ENCODE assay signal across 8 mouse cellular contexts in genomic region chr4:94601395-94601794, GRCm38 (mm10). TPM values are rescaled to one million over a fixed set of nuclear protein-coding genes. Genes with fewer than 3 reads are reported as not detected.
A peak's percentile ranks its signal among the peaks of the same experiment; 100 is the strongest.
DNase-seq lines count a peak whose midpoint lies in the region; ATAC-seq and TF ChIP-seq lines count a peak whose summit lies in the region.

No protein-coding gene starts in this region.

- no peaks in the 10 kb centered on the region for H3K9me3 ChIP-seq in kidney, embryonic 14.5 days (ENCODE audit: control insufficient read depth, low read length)
- H3K9me3 ChIP-seq in ES-E14 (ENCODE audit: control insufficient read depth, insufficient read depth, low read depth, low read length) = no peaks in the 10 kb centered on the region
- no peaks in the 10 kb centered on the region for H3K9me3 ChIP-seq in forebrain, embryonic 13.5 days (replicated peaks)
- no peaks in the 10 kb centered on the region for H3K9me3 ChIP-seq in liver, postnatal 0 days (ENCODE audit: low read length)

- H3K27me3 ChIP-seq in kidney, embryonic 14.5 days (ENCODE audit: control insufficient read depth, insufficient read depth, low read length) = no peaks in the 10 kb centered on the region
- H3K27me3 ChIP-seq in forebrain, embryonic 13.5 days = no peaks in the 10 kb centered on the region
- H3K27me3 ChIP-seq in liver, postnatal 0 days (ENCODE audit: insufficient read depth, low read length) = no peaks in the 10 kb centered on the region

- ATAC-seq in kidney, embryonic 14.5 days (ENCODE audit: low FRiP score, low TSS enrichment) = no peak
- no peak for ATAC-seq in forebrain, embryonic 13.5 days
- no peak for ATAC-seq in liver, postnatal 0 days
- no peak for ATAC-seq in frontal cortex, adult (ENCODE audit: low TSS enrichment)

- 86% methylated on average over 4 of the region's 4 CpGs for WGBS in kidney, embryonic 14.5 days
- WGBS in forebrain, embryonic 13.5 days = 91% methylated on average over 4 of the region's 4 CpGs
- 75% methylated on average over 4 of the region's 4 CpGs for WGBS in liver, postnatal 0 days (ENCODE audit: insufficient replicate concordance)

- H3K36me3 ChIP-seq in kidney, embryonic 14.5 days (ENCODE audit: control insufficient read depth, insufficient read depth, low read length) = no peaks in the 10 kb centered on the region
- no peaks in the 10 kb centered on the region; the same call in 1 of the 2 replicates for H3K36me3 ChIP-seq in ES-E14 (ENCODE audit: control insufficient read depth, insufficient read depth, low read length, poor library complexity, severe bottlenecking)
- no peaks in the 10 kb centered on the region for H3K36me3 ChIP-seq in forebrain, embryonic 13.5 days (ENCODE audit: poor library complexity, severe bottlenecking)
- H3K36me3 ChIP-seq in liver, postnatal 0 days (replicated peaks; ENCODE audit: insufficient read depth, low read length) = no peaks in the 10 kb centered on the region

- H3K4me2 ChIP-seq in kidney, embryonic 14.5 days (replicated peaks; ENCODE audit: low read depth, low read length) = peak overlapping the region; percentile 71; the same call in 1 of the 2 replicates
- H3K4me2 ChIP-seq in forebrain, embryonic 13.5 days = peak overlapping the region; percentile 74
- peak overlapping the region; percentile 93; the same call in 1 of the 2 replicates for H3K4me2 ChIP-seq in liver, postnatal 0 days (ENCODE audit: low read depth, low read length)

- peak overlapping the region; percentile 83; the same call in 1 of the 2 replicates for H3K4me3 ChIP-seq in kidney, embryonic 14.5 days (ENCODE audit: low read length)
- peak overlapping the region; percentile 26 to 91; a peak in 2 of 4 replicates for H3K4me3 ChIP-seq in ES-E14 (ENCODE audit: insufficient read depth in 1 of 2, low read depth in 1 of 2, low read length in 2 of 2, poor library complexity in 1 of 2, severe bottlenecking in 1 of 2)
- peak overlapping the region; percentile 99 for H3K4me3 ChIP-seq in forebrain, embryonic 13.5 days
- H3K4me3 ChIP-seq in liver, postnatal 0 days (ENCODE audit: low read depth, low read length) = no peak overlapping the region

- H3K9ac ChIP-seq in kidney, embryonic 14.5 days (ENCODE audit: low read depth, low read length) = no peak overlapping the region
- H3K9ac ChIP-seq in ES-E14 (ENCODE audit: insufficient read depth, low read depth, low read length, poor library complexity, severe bottlenecking) = no peak overlapping the region
- H3K9ac ChIP-seq in forebrain, embryonic 13.5 days = no peak overlapping the region
- H3K9ac ChIP-seq in liver, postnatal 0 days (replicated peaks) = no peak overlapping the region

- no peak for DNase-seq in kidney, adult 8-10 months
- no peak for DNase-seq in ES-E14 (ENCODE audit: low read depth, low spot score)
- no peak for DNase-seq in liver, postnatal 0 days
- DNase-seq in left cerebral cortex, adult 9 months (ENCODE audit: low spot score in 2 of 2) = no peak
- no peak for DNase-seq in yolk sac, embryonic 10.5 days (ENCODE audit: low spot score)

- in situ Hi-C loops in ES-E14 (cut with MboI; ENCODE audit: low sequenced_read_pairs in 2 of 2, unreplicated experiment in 2 of 2) = no loop called here

- TF ChIP-seq EP300 in liver, postnatal 0 days (IDR thresholded peaks at IDR 0.05; ENCODE audit: low read depth) = no peak

- H3K27ac ChIP-seq in kidney, embryonic 14.5 days (ENCODE audit: low read depth, low read length) = no peak overlapping the region
- H3K27ac ChIP-seq in ES-E14 (ENCODE audit: insufficient read depth, low read depth, low read length, poor library complexity, severe bottlenecking) = no peak overlapping the region
- no peak overlapping the region for H3K27ac ChIP-seq in forebrain, embryonic 13.5 days
- no peak overlapping the region for H3K27ac ChIP-seq in liver, postnatal 0 days (ENCODE audit: low read depth)

- peak; percentile 37 for TF ChIP-seq CTCF in liver, postnatal 0 days (IDR thresholded peaks at IDR 0.05; ENCODE audit: low read depth)

- peaks cover 12% of the 10 kb centered on the region; the same call in 1 of the 2 replicates for H3K4me1 ChIP-seq in kidney, embryonic 14.5 days (ENCODE audit: control insufficient read depth, insufficient read depth, low read length)
- H3K4me1 ChIP-seq in ES-E14 (ENCODE audit: control insufficient read depth in 2 of 2, insufficient read depth in 2 of 2, low read length in 2 of 2, poor library complexity in 1 of 2) = no peaks in the 10 kb centered on the region; a peak in 1 of 4 replicates
- peaks cover 23% of the 10 kb centered on the region for H3K4me1 ChIP-seq in forebrain, embryonic 13.5 days
- peaks cover 6% of the 10 kb centered on the region for H3K4me1 ChIP-seq in liver, postnatal 0 days (ENCODE audit: insufficient read depth)

TF ChIP-seq in ES-E14, 5 proteins besides CTCF, POLR2A, EP300 and RAD21:
- TF ChIP-seq ZC3H11A (IDR thresholded peaks at IDR 0.05; ENCODE audit: borderline replicate concordance, low read depth, low read length) (no peak), ZNF384 (IDR thresholded peaks at IDR 0.05; ENCODE audit: low read depth, low read length) (no peak)

RNA-seq across cellular contexts. Expression of gene Plaa, which starts 1.6 kb away (rescaled TPM):
- polyA plus RNA-seq in kidney, embryonic 14.5 days (2014; fragmentation: Nextera tagmentation; extraction: Ambion mirVana) = 57.4 and 83.2 TPM in 2 replicates
- total RNA-seq in ES-E14 (2012; rRNA removed) = 68.3 and 102 TPM in 2 replicates
- 83.8 and 86.6 TPM in 2 replicates for polyA plus RNA-seq in forebrain, embryonic 13.5 days (2015; fragmentation: Nextera tagmentation; extraction: Ambion mirVana)
- 26.4 and 27.7 TPM in 2 replicates for polyA plus RNA-seq in liver, postnatal 0 days (2015; fragmentation: Nextera tagmentation; extraction: Ambion mirVana)

RNA-seq across cellular contexts. Expression of gene Ift74, which starts 12.9 kb away (rescaled TPM):
- polyA plus RNA-seq in kidney, embryonic 14.5 days (2014; fragmentation: Nextera tagmentation; extraction: Ambion mirVana) = 51.7 and 64.6 TPM in 2 replicates
- total RNA-seq in ES-E14 (2012; rRNA removed) = 11.6 and 14.8 TPM in 2 replicates
- 46.2 and 46.3 TPM in 2 replicates for polyA plus RNA-seq in forebrain, embryonic 13.5 days (2015; fragmentation: Nextera tagmentation; extraction: Ambion mirVana)
- 4.2 and 4.4 TPM in 2 replicates for polyA plus RNA-seq in liver, postnatal 0 days (2015; fragmentation: Nextera tagmentation; extraction: Ambion mirVana)

RNA-seq across cellular contexts. Expression of gene Caap1, which starts 44.8 kb away (rescaled TPM):
- 25.1 and 25.8 TPM in 2 replicates for polyA plus RNA-seq in kidney, embryonic 14.5 days (2014; fragmentation: Nextera tagmentation; extraction: Ambion mirVana)
- 9.1 and 11.2 TPM in 2 replicates for total RNA-seq in ES-E14 (2012; rRNA removed)
- polyA plus RNA-seq in forebrain, embryonic 13.5 days (2015; fragmentation: Nextera tagmentation; extraction: Ambion mirVana) = 27.3 and 27.7 TPM in 2 replicates
- 6.9 TPM in 2 replicates for polyA plus RNA-seq in liver, postnatal 0 days (2015; fragmentation: Nextera tagmentation; extraction: Ambion mirVana)

RNA-seq across cellular contexts. Expression of gene Gm10306, which starts 45.0 kb away (rescaled TPM):
- polyA plus RNA-seq in kidney, embryonic 14.5 days (2014; fragmentation: Nextera tagmentation; extraction: Ambion mirVana) = not detected in 2 replicates
- 1.1 TPM in 1 of 2 replicates, not detected in the other for total RNA-seq in ES-E14 (2012; rRNA removed)
- polyA plus RNA-seq in forebrain, embryonic 13.5 days (2015; fragmentation: Nextera tagmentation; extraction: Ambion mirVana) = 0.93 TPM in 1 of 2 replicates, not detected in the other
- polyA plus RNA-seq in liver, postnatal 0 days (2015; fragmentation: Nextera tagmentation; extraction: Ambion mirVana) = 0.34 TPM in 1 of 2 replicates, not detected in the other

RNA-seq across cellular contexts. Expression of gene Lrrc19, which starts 48.5 kb away (rescaled TPM):
- polyA plus RNA-seq in kidney, embryonic 14.5 days (2014; fragmentation: Nextera tagmentation; extraction: Ambion mirVana) = 1.1 and 1.2 TPM in 2 replicates
- total RNA-seq in ES-E14 (2012; rRNA removed) = 0.09 TPM in 1 of 2 replicates, not detected in the other
- 0.54 and 0.78 TPM in 2 replicates for polyA plus RNA-seq in forebrain, embryonic 13.5 days (2015; fragmentation: Nextera tagmentation; extraction: Ambion mirVana)
- not detected in 2 replicates for polyA plus RNA-seq in liver, postnatal 0 days (2015; fragmentation: Nextera tagmentation; extraction: Ambion mirVana)
